Mouse (Mus musculus): ENCODE results near the gene Ddr1.

Ddr1 gene

DNA sequence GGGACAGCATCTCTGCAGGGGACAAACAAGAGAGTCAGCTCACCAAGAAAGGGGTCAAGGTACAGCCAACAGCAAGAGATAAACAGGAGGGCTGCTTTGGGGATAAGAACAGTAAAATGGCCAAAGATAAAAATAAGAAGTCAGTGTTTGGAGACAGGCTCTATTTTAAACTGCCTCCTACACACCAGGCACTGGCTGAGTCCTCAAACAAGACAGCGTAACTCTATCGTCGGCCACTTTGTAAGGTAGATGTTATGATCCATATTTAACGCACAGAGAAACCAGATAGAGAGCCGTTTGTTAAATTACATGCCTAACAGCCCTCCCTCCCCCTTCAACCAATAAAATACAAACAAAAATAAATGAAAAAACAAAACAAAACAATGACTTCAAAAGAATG lies 10.5 kb downstream of the Ddr1 start:
- DNase-seq (ENCODE audit: extremely low read depth, low read depth), result no peak

DNA sequence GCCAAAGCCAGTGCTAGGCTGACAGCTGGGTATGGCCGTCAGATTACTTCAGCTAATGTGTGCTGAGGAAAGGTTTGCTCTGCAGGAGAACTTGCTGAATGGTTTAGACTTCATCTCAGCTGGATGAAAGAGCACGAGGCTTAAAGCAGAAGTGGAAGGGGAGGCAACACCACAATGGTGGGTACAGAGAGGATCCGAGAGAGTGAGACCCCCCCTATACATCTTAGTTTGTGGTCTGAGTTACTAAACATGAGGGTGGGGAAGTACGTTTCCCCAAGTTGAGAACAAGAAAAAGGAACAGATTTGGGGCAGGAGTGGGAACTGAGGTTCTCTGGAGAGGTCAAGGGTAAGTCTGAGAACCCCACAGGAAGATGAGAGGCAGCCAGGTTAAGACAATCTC lies 12.1 kb downstream of the Ddr1 start:
- DNase-seq (ENCODE audit: extremely low read depth, low read depth), result no peak

DNA sequence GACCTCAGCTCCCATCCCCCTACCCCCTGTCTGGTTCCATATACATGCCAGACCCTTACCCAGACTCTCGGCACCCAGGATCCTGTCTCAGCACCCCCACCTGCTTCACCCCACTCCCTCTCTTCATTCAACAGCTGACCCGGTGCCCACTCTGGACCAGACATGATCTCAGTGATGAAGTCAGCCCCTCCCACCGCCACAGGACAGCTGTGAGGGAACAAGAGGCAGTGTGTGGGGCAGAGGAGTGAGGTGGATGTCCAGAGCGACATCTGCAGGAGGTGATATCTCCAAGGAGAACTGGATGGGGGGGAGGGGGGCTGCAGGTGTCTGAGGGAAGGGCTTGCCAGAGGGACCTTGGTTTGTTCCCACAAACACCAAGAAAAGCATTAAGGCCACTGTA lies 12.6 kb downstream of the Ddr1 start:
- no peak for DNase-seq (ENCODE audit: extremely low read depth, low read depth)

DNA sequence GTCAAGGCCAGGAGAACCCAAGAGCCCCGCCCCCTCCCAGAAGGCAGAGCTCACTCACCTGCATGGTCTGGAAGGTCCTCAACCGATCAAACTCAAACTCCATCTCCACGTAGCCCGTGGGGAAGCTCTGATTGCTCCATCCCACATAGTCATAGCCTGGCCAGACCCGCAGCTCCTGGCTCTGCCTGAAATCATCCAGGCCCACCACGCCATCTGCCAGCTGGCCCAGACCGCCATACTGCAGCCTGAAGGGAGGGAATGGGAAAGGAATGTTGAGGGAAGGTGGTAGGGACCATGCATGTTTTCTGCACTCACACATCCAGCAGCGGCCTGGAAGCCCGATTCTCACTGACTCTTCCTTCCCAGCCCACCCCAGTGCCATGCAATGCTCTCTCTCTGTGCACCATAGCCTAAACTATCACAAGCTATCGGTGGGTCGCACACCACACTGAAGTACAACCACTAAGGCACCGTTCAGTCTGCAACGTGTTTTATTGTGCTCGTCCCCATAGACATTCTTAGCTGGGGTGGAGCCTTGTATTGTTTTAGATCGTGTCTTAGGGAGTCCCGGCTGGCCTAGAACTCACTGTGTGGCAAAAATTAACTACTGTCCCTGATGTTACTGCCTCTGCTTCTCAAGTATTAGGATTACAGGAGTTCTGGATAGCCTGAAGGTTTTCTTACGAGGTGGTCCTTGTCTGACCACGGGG lies 14.3 kb downstream of the Ddr1 start:
- DNase-seq (ENCODE audit: extremely low read depth, low read depth), result no peak

DNA sequence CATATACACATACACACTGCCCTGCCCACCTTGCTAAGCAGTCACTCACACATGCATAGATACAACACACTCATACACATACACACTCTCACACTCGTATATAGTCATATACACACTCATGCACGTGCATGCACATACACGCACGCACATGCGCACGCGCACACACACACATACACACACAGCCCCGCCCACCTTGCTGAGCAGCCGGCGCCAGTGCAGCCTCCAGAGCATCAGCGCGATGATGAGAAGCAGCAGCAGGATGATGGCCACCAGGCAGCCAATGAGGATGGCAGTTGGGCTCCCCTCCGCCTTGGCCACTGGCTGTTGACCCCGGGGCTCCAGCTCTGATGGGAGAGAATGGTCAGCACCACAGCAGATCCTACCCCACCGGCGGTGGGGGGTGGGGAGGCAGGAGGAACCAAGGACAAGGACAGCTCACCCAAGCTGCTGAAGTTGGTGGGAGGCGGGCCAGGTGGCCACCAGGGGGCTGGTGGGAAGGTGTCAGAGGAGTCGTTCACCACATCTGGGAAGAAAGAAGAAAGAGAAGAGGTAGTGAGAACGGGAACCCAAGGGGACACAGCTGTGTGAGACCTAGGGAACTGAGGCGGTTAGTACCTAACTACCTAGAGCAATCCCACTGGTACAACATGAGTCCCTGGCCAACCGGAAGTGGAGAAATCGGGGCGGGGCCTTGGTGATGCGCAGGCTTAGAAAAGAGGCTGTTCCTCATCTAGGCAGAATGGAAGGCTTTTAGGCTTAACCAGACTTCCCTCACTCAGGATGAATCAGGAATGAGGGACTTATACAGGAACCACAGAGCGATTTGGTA lies 15.9 kb downstream of the Ddr1 start:
- no peak for DNase-seq (ENCODE audit: extremely low read depth, low read depth)

DNA sequence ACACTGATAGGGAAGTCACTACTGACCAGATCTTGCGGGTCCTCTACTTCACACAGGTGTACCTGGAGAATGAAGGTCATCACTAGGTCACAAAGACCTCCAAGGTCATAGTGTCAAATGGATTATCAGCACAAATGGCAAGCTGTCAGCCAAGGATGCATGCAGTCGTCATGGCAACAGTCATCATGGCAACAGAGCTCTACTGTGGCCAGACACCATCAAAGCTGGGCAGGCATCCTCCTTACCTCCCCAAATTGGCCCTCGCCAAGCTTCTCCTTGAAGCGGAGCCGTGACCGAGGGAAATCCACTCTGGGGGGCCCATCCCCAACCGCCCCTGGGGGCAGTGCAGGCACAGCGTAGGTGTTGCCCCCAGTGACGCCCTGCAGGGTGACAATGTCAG lies 19.4 kb downstream of the Ddr1 start:
- DNase-seq (ENCODE audit: extremely low read depth, low read depth), result no peak

DNA sequence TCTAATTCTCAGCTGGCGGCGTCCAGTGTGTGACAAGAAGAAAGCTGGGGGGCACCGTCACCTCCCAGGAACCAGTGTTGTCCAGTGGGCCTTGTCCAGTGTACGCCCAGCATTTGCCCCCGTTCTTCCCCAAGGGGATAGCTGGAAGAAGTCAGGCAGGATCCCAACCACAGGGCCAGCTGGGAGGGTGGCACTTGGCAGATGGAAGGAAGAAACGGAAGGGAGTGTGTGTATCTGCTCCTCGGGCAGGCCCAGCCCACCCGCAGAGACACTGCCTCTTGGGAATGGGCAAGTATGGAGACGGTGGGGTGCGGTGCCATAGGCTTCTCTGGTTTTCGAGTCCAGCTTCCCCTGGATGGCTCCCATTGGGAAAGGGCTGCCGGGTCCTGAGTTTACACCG lies 22.4 kb downstream of the Ddr1 start:
- DNase-seq (ENCODE audit: extremely low read depth, low read depth), result no peak

DNA sequence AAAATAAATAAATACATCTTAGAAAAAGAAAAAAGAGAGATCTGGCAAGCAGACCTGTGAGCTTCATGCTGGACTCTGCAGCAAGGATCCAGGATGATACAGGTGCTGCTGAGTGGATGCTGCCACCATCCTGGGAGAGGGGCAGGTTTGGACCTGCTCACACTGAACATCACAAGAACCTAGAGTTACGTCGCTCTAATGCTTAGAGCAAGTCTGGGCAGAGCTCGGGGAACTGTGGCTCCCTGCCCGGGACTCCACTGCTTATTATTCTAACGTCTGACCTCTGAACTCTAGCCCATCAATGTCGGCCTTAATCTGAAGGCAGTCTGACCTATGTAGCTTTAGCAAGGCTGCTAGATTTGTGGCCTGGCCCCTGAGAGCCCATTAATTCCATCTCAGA lies 23.8 kb downstream of the Ddr1 start:
- no peak for DNase-seq (ENCODE audit: extremely low read depth, low read depth)

DNA sequence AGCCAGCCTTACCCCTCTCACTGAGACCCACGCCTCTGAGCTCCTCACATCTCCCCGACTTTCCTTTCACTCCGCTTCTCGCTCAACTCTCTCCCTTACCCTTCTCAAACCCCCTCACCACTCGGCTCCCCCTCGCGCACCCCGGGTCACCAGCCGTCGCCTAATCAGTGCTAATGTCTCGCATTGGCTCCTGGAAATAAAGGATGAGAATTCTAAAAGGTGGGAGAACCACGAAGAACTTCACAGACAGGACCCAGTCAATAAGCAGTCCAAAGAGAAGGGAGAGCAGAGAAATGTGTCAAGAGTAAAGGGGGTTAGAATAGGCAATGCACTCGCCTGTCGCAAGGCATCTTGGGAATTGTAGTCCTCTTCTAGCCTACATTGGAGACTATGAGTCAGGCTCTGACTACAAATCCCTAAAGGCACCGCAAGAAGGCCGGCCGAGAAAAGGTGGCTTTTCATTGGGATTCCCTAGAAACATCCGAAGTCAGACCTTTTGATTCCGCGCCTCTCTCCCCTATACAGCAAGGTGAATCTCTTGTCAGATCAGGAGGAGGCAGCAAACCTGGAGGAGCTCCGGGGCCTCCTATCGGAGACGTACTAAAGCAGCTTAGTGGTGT lies 30.9 kb downstream of the Ddr1 start, which contains the start of gene Gtf2h4:
Gene Gtf2h4, minus strand, starts transcription at position 324 of the 620 bp plus-strand sequence.
- DNase-seq (ENCODE audit: extremely low read depth, low read depth), result peak; percentile 98

DNA sequence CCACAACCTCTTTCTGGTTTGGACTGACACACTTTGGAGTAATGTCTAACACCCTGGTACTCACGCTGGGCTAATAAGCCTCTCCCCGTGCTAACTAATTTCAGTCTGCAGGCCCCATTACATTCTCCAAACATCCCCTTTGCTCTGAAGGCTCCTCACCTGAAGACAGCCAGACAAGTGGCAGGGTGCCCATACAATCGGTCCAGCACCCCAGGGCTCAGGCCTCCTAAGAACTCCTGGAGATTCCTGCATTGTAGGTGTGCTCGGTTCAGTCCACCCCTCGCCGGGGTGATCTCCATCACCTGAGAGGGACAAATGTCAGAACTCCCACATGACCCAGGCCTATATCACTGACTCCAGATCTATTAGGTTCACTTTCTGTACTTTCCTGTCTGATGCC lies 31.9 kb downstream of the Ddr1 start:
- no peak for DNase-seq (ENCODE audit: extremely low read depth, low read depth)

DNA sequence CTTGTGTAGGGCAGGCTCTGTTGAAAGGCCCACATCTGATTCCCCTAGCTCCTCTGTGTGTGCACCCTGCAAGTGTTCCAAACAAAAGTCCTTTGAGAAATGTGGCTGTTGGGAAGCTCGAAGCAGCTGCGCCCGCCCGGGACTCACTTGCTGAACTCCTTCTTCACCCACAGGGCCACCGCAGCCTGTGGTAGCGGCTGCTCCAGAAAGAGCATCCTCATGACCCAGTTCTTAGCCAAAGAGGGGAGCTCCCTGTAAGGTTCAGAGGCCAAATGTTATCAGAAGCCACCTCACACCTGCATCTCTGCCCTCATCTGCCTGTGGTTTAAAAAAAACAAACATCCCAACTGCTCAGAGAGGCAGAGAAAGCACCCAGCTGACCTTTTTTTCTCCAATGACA lies 32.6 kb downstream of the Ddr1 start:
- DNase-seq (ENCODE audit: extremely low read depth, low read depth), result no peak

DNA sequence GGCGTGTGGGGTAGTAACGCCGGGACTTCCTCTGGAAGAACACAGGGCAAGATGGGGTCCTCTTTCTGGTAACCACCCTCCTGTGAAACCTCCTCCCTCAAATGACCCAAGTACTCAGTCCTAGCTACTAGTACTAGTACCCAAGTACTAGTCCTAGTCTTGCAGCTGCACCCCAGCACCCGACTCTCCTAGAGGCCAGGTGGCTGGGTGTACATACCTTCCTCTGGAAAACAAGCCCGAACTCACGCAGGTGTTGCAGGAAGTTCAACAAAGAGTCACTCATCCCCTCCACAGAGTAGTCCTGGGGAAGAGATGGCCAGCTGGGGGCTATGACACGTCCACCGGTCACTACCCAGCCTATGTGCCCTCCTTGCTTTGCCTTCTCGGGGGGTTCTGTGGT lies 34.7 kb downstream of the Ddr1 start:
- DNase-seq (ENCODE audit: extremely low read depth, low read depth), result no peak

DNA sequence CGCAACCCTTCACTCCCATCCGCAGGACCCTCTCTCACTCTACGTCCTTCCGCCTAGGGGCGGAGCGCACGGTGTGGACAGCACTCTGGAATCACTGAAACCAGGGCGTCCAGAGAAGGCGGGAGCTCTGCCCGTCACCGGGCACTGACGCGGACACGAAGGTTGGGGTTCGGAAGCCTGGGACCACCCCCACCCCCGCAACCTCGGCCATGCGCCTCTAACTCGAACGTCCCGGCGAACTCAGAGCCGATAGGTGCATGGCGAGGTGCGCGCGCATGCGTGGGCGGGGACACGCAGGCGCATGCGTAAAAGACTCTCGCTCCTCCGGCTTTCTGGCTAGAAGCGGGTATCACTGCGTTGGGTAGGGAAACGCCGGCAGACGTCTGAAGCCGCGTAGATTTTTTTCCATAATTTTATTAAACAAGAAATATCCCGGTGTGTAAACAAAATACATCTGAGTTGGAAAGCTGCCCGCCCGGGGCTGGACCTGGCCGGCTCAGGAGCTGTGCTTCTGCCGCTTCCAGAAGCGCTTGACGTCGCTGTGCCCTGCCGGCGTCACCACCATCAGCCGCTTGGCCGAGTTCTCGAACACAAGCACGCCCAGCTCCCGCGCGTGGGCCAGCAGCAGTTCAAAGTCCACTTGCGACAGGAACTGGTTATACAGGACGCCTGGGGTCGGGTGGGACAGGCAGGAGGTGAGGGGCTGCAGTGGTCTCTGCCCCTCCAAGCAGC lies 36.9 kb downstream of the Ddr1 start, which contains the start of gene Vars2:
Gene Vars2, minus strand, starts transcription at position 259 of the 732 bp plus-strand sequence.
- DNase-seq (ENCODE audit: extremely low read depth, low read depth), result peak; percentile 78

DNA sequence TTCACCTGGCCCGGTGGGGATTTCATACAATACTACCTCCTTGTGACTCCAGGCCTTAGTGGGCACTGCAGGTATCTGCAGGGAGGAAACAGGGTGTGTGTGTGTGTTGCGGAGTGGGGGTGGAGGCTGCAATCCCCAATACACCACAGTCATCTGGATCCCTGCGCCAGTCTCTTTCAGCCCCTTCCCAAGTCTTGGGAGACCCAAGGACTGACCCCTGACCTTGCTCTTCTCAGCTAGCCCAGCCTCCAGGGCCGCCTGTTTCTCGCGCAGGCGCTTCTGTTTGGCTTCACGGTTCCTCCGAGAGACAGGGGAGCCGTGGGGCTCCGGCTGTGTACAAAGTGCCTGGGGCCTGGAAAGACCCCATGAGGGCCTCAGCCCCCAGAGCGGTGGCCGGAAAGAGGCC lies 37.6 kb downstream of the Ddr1 start:
- DNase-seq (ENCODE audit: extremely low read depth, low read depth), result peak; percentile 27

DNA sequence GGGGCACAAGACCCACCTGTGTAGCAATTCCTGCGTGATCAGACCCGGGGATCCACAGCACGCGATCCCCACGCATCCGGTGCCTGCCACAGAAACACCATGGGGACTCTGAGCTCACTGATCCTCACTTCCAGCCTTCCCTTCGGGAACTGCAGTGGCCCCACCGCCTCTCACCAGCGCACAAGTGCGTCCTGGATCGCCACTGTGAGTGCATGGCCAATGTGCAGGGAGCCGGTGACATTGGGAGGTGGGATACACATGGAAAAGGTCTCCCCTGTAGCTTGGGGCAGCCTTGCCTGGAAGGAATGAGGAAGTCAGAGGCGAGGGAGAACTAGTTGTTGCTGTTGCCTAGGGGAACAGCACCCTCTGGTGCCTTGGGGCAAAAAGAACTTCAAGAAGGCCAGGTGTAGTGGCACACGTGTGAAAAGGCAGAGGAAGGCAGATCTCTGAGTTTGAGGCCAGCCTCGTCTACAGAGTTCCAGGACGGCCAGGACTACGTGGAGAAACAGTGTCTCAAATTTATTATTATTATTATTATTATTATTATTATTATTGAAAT lies 38.4 kb downstream of the Ddr1 start:
- peak; percentile 73 for DNase-seq (ENCODE audit: extremely low read depth, low read depth)

DNA sequence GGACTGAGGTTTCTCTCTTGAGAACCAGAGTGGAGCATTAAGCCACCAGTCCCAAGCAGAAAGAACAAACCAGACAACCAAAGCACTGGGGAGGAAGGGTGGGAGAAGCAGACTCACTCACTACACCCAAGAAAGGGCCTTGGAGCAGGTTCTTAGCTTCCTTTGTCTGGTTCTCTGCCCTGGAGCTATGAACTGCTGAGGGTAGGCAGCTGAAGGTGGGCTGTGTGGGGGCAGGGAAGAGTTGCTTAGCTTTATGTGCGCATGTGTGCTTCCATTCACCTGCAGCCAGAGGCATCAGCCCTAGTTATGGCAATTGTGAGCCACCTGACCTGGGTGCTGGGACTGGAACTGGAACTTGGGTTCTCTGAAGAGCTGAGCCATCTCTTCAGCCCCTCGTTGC lies 51.3 kb downstream of the Ddr1 start:
- DNase-seq (ENCODE audit: extremely low read depth, low read depth), result no peak

DNA sequence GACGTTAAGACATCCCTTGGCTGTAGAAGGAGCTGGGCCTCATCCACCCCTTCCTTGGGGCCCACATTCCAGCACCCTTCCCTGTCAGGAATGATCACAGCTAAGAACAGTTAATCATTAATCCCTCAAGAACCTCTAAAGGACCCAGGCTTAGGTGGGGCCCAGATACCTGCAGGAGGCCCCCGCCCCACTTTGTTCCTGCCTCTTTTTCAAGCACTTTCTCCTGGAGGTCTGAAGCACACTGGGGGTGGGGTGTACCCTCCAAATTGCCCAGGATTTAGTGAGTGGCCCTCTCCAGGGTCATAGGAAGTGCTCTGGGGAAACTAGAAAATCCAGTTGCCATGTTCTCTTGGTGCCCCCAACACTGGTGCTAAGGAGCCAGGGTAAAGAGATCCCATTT lies 55.0 kb downstream of the Ddr1 start:
- DNase-seq (ENCODE audit: extremely low read depth, low read depth), result no peak

DNA sequence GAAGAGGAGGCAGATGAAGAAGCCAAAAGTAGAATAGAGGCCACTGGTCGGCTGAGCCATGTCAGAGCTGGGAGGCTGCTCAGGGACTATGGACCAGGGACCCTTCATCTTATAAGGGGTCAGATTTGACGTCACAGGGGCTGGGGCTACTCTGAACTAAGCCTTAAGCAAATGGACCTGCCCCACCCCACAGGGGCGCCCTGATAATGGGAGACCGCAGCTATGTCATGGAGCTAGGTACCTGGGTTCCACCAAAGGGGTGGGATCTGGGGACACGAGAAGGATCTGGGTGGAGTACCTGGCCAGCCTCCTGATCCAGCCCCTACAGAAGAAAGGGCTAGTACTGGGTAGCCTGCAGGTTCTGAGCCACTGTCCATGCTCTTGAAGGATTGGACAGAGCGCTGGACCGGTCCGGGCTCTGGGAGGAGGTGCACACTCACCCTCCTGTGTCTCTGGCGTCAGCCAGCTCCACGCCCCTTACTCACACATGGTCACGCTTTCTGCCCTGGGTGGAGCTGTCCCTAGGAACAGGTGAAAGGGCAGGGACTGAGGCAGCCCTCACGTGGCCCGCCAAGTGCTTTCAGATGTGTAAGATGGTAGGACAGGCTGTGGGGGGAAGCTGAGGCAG lies 60.7 kb downstream of the Ddr1 start, which contains the start of gene Mucl3:
Gene Mucl3, minus strand, starts transcription at position 87 of the 628 bp plus-strand sequence.
- DNase-seq (ENCODE audit: extremely low read depth, low read depth), result no peak

DNA sequence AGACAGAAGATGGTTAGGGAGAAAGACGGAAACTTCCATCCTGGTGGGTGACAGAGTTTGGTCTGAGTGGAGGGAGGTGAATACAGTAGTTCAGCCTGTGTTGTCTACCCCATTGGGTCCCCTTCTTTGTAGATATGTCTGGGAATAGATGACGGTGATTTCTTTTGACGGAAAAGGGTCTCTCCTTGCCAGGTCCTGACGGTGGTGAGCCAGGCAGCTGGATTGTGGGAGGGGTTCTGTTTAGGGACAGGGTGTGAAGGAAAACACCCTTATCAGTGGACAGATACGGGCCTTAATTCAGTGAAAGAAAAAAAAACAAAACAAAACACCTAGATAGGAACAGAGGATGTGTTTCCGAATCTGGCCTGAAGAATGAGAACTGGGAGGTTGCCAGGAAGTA lies 65.1 kb downstream of the Ddr1 start:
- DNase-seq (ENCODE audit: extremely low read depth, low read depth), result no peak

DNA sequence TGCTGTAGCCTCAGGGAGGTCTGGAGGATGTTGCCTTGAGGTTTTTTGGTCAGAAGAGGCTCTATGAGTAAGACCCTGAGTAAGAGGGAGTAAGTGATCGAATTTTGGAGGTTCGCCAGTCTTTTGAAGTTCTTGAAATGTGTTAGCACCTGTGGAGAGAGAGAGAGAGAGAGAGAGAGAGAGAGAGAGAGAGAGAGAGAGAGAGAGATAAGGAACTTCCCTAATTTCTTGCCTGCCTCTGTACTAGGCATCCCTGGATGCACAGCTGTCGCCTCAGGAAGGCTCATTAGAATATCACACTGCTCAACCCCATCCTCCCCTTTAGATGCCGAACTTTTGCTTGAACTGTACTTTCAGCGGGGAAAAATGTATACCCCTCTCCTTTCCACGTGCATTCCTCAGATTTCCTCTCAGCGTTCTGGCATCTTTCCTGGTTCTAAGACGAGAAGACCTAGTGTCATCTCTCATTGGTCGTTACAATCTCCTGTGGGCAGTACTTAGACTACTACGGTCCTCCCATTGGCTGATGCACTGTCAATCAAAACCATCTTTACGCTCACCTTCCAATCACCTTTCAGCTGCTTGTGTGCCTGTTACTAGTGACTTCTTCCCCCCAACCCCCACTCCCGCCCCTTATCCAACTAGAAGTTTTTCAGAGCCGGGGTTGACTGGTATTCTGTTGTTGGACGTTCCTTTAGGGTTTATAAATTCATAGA lies 65.8 kb downstream of the Ddr1 start:
- peak; percentile 97 for DNase-seq (ENCODE audit: extremely low read depth, low read depth)

Measured in MEL-GATA-1-ER (cell line).